Mouse (Mus musculus): ENCODE results near the gene Mslnl. TPM values are rescaled to one million over a fixed set of nuclear protein-coding genes. Genes with fewer than 3 reads are reported as not detected.

The Mslnl gene
- total RNA-seq, 2 experiments from 2014 or later: 0.45 to 0.47 TPM

DNA sequence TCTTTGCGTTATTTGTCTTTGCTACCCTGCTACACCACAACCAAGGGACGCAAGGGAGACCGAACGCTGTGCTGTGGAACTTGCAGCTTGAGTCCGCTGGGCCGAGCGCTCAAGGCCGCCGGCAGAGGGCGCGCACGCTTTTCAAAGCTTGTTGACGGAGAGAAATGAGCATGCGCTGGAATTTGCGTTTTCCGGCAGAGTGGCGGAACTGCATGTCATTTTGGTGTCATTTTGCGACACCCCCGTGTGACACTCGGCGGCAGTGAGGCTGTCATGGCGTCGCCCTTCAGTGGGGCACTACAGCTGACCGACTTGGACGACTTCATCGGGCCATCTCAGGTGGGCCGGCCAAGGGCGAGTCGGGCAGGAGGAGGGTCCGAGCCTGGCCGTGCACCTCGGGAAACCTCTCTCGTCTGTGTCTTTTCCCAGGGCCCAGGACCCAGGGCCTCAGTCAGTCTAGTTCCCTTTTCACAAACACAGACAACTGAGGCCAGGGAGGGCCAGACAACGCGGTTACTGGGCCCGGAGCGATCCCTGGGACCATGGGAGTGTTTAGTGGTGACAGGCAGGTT lies 37.8 kb downstream of the Mslnl start, which contains the start of gene Narfl:
Gene Narfl (plus strand): TSS at position 228 of the 572 bp plus-strand sequence.
- peak; percentile 98 for TF ChIP-seq CTCF (IDR thresholded peaks at IDR 0.05)
- H3K27ac ChIP-seq: peak within 1 kb of the TSS; percentile 90
- intact Hi-C loops (cut with DNase I): loop anchor here (1.0 to 5.0 kb wide), 3 partner anchors 24 to 41 kb away; partner anchors contain the start of gene Metrn

DNA sequence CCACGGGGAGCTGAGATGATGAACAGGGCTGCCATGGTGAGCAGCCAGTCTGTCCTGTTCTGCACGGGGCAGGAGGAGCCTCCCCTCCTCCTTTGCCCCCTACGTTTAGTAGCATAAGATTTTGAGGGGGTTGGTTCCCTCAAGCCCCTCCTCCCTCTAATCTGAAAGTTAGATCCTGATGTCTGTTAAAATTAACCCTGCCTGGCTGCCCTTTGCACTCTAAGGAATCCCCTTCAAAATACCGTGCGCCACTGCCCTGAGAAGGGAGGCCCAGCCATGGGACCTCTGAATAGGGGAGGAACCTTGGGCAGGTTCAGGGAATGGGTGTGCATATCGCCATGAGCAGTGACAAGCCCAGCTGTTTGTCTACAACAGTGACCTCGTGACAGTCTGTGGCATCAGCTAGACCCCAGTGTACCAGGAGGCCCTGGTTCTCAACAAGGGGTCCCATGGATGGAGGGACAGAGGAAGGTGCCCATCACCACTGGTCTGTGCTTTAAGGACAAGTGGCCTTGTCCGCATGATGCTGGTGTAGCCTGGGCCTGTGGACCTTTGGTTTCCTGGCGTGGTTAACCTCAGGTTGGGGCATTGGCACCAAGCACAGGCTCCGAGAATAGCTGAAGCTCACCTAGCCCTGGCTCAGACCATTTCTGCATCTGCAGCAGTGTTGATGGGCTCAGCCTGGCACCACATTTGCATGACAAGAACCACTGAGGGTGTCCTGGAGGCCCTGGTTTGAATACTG lies 39.6 kb downstream of the Mslnl start:
- Histone ChIP-seq H3K27ac (no peak overlapping the region), H3K4me3 (no peak overlapping the region)
- TF ChIP-seq CTCF (IDR thresholded peaks at IDR 0.05): no peak
- intact Hi-C loops (cut with DNase I): no loop called here
- no peak for DNase-seq (ENCODE audit: extremely low spot score in 1 of 2, low spot score in 2 of 2)

More for the DNA sequence above, 37.8 kb downstream of the Mslnl start, which contains the start of gene Narfl:
- peak; percentile 98 to 99 for DNase-seq (ENCODE audit: extremely low spot score in 1 of 2, low spot score in 2 of 2)
- peak within 1 kb of the TSS; percentile 86 for H3K4me3 ChIP-seq

DNA sequence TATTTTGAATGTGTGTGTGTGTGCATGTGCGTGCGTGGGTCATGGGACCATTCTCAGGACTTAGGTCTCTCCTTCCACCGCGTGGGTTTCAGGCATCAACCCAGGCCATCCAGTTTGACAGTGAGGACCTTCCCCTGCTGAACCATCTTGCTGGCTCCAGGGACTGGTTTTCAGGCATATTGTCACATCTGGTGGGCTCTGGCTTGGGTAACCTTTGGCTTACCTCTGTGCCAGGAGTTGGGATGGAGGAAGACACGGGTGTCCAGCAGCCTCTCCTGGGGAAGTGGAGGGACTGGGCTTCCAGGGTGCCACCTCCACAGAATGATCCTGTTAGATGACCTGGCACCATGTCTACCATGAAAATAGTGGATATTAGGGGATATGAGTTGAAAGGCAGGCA lies 42.1 kb downstream of the Mslnl start:
- TF ChIP-seq CTCF (IDR thresholded peaks at IDR 0.05): no peak
- intact Hi-C loops (cut with DNase I): no loop called here
- Histone ChIP-seq H3K27ac (no peak overlapping the region), H3K4me3 (no peak overlapping the region)
- no peak for DNase-seq (ENCODE audit: extremely low spot score in 1 of 2, low spot score in 2 of 2)

DNA sequence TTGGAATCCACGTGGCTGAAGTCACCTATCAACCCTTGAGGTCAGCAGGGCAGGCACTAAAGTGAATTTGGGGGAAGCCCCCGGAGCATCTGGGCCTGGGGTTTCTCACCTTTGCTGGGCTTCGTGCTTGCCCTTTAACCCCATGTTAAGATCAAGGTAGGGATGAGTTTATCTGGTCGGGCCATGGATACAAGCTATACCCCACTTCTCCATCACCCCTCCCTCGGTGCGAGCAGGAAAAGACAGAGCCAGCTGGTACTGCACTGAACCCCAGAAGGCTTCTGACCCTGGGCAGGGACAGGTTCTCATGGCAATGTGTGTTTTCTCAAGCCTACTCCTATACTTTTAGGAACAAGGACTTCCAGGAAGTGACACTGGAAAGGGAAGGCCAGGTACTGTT lies 45.5 kb downstream of the Mslnl start:
- TF ChIP-seq CTCF (IDR thresholded peaks at IDR 0.05): no peak
- DNase-seq (ENCODE audit: extremely low spot score in 1 of 2, low spot score in 2 of 2): no peak
- Histone ChIP-seq H3K27ac (no peak overlapping the region), H3K4me3 (no peak overlapping the region)
- intact Hi-C loops (cut with DNase I): no loop called here

DNA sequence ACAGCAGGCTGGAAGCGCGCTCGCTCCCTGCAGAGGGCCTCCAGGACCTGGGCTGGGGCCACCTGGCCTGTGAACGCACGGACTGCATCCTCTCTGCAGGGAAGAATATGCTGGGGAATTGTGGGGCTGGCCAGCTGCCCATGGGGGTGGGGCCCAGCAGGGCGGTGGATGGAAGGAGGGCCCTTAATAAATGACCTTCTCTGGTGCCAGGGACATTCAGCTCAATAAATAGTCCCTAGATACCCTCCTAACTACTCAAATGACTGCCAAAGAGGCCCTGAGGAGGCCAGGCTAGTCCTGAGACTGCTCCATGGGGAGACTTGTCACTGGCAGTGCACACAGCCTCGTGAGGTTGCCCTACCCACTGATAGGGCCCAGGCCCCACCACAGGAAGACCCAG lies 47.2 kb downstream of the Mslnl start:
- Histone ChIP-seq H3K27ac (no peak overlapping the region), H3K4me3 (no peak overlapping the region)
- no peak for DNase-seq (ENCODE audit: extremely low spot score in 1 of 2, low spot score in 2 of 2)
- TF ChIP-seq CTCF (IDR thresholded peaks at IDR 0.05): no peak
- intact Hi-C loops (cut with DNase I): no loop called here

DNA sequence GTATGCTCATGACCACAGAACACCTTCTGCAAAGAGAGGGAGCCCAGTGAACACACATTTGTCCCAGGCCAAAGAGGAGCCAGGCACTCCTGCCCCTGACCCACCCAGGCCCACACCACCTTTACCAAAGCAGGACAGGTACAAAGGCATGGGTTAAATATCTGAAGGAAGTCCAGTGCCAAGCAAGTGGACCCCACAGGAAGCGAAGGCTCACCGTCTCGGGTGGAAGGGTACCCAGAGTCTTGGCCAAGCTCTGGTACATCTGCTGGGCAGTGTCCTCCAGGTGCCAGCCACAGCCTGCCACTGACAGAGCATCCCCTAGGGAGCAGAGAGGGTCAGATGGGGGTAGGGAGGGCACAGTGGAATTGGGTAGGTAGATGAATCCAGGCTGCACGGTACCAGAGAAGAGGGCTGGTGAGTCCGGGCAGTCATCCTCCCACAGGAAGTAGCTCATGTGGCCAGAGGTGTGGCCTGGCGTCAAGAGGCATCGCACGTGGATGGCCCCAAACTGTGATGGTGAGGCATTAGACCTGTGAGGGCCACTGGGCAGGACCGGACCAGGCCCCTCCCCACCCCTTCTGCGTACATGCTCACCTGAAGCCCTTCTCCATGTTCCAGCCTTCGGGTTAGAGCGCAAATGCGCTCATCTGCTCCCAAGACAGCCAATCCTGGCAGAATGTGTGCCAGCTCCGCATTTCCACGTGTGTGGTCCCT lies 48.2 kb downstream of the Mslnl start:
- DNase-seq (ENCODE audit: extremely low spot score in 1 of 2, low spot score in 2 of 2): no peak
- TF ChIP-seq CTCF (IDR thresholded peaks at IDR 0.05): no peak
- peak overlapping the region; percentile 74 for H3K4me3 ChIP-seq
- intact Hi-C loops (cut with DNase I): no loop called here
- peak overlapping the region; percentile 94; the same call in 1 of the 2 replicates for H3K27ac ChIP-seq

DNA sequence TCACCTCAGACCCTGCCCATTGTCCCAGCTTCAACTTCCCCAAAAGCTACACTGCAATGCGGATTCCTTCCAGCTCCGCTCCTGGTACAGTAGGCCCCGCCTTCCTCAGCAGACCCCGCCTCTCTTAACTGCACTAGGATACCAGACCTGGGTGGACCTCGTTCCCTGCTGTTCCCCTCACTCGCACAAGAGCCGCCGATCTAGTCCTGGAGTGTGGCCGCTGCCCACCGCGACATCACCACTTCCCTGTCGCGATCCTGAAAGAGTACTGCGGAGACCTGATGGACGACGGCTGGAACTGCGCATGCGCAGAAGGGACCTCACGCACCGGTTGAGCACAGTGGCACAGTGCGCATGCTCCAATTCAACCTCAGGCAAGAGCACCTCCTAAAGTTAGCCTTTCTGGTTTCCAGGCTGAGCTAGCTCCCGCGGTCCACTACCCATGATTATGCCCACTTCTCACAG lies 49.5 kb downstream of the Mslnl start, which contains the start of gene Haghl:
Gene Haghl (minus strand): TSS at position 393 of the 465 bp plus-strand sequence.
- peak within 1 kb of the TSS; percentile 94 for H3K27ac ChIP-seq
- DNase-seq (ENCODE audit: extremely low spot score in 1 of 2, low spot score in 2 of 2): peak; percentile 94 to 96
- intact Hi-C loops (cut with DNase I): no loop called here
- peak within 1 kb of the TSS; percentile 74 for H3K4me3 ChIP-seq
- no peak; the same call in 1 of the 2 replicates for TF ChIP-seq CTCF (IDR thresholded peaks at IDR 0.05)

DNA sequence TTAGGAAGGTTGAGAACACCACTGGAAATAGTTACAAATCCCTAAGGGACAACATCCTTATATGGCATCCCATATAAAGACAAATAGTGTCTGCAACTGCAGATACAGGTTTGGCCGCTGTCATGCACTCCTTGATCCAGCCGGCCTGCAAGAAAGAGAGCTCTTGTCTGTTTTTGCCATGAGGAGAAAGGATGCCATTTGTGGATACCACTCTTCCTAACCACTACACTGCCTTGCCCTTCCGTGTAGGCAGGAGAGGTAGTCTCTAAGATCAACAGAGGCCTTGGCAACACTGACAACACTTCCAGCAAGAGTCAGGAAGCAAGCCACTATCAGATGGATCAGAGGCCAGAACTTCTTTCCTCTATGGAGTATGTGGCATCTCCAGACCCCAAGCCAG lies 50.4 kb downstream of the Mslnl start, which contains the start of gene Ccdc78:
Gene Ccdc78 (plus strand): TSS at position 301 of the 400 bp plus-strand sequence.
- Histone ChIP-seq H3K27ac (peak within 1 kb of the TSS; percentile 94), H3K4me3 (peak within 1 kb of the TSS; percentile 74)
- no peak for TF ChIP-seq CTCF (IDR thresholded peaks at IDR 0.05)
- intact Hi-C loops (cut with DNase I): no loop called here
- DNase-seq (ENCODE audit: extremely low spot score in 1 of 2, low spot score in 2 of 2): no peak

DNA sequence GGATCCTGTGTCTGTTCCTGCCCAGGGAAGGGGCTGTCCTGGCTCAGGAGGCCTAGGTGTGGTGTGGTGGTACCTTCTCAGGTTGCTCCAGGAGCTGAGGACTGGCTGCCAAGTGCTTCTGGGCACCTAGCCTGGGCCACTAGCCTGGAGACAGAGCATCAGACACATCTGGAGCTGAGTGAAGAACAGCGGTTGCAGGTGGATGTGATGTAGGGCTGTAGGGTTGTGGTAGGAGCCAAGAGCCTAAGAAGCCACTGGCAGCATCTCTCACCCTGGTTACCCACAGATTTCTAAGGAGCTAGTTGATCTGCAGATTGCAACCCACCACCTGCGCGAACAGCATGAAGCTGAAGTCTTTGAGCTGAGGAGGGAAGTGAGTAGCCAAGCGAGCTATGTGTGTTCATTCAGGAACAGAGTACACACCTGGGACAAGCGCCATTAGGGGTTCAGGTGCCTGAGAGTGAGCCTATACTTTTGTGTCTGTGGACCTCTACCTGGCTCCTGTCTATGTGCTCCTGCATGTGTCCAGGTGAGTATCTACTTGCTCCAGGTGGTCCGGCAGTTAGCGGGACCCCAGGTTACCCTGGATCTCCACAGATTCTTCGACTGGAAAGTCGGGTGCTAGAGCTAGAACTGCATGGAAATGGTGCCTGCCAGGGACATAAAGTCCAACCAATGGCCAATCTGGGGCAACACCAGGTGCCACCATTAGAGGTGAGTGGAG lies 51.1 kb downstream of the Mslnl start:
- TF ChIP-seq CTCF (IDR thresholded peaks at IDR 0.05): no peak
- no peak for DNase-seq (ENCODE audit: extremely low spot score in 1 of 2, low spot score in 2 of 2)
- intact Hi-C loops (cut with DNase I): no loop called here

DNA sequence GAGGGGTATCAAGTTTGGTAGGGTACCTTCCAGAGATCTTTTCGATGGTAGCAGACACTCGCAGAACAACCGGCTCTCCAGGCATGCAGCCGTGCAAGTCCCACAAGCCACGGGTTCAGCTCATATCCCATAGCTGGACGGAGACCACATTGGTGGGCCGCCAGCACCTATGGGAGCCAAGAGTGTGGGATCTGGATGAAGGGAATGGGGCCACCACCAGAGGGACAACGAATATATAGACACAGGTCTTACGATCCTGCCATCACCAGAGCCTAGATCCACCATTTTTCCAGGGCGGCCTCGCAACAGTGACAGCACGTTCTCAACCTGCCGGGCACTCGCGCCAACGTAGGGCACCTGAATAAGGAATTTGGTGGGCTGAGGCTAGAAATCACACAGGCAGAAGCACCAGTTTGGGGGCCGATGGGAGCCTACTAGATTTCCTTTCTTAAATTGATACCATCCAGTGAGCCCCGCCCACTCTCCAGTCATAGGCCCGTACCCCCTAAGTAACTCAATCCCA lies 55.5 kb downstream of the Mslnl start:
- H3K27ac ChIP-seq: peak overlapping the region; percentile 89
- intact Hi-C loops (cut with DNase I): no loop called here
- H3K4me3 ChIP-seq: peak overlapping the region; percentile 89
- no peak for DNase-seq (ENCODE audit: extremely low spot score in 1 of 2, low spot score in 2 of 2)
- no peak; the same call in 1 of the 2 replicates for TF ChIP-seq CTCF (IDR thresholded peaks at IDR 0.05)

More for the DNA sequence above, 51.1 kb downstream of the Mslnl start:
- H3K4me3 ChIP-seq: no peak overlapping the region
- no peak overlapping the region for H3K27ac ChIP-seq
